Mouse (Mus musculus): ENCODE results near the gene Tbc1d5. TPM values are rescaled to one million over a fixed set of nuclear protein-coding genes. Genes with fewer than 3 reads are reported as not detected.
A peak's percentile ranks its signal among the peaks of the same experiment; 100 is the strongest.
"Not testable (repeated sequence)": the region's sequence is repeated elsewhere in the genome, so short reads cannot be mapped to it uniquely, and the experiment has no call there.

Gene Tbc1d5
- polyA plus RNA-seq, 1 experiment from 2014 or later, result 8.6 TPM

- H3K4me3 ChIP-seq, result no peak overlapping the region
- H3K9me3 ChIP-seq, result no peaks in the 10 kb centered on the region
- no peak overlapping the region for H3K27ac ChIP-seq
- H3K4me2 ChIP-seq, result no peak overlapping the region
- no peak for ATAC-seq (replicated peaks)
- no peaks in the 10 kb centered on the region for H3K27me3 ChIP-seq (replicated peaks)
- WGBS, result 84% methylated on average over 4 of the region's 4 CpGs
- no peaks in the 10 kb centered on the region for H3K36me3 ChIP-seq (replicated peaks)
- no peak overlapping the region for H3K9ac ChIP-seq
- no peaks in the 10 kb centered on the region for H3K4me1 ChIP-seq
Observed at GRCm38 (mm10) chr17:50735382-50735954, 443.7 kb downstream of the Tbc1d5 start.

GRCm38 (mm10) chr17:50734781-50735180 is 444.4 kb downstream of the Tbc1d5 start:
- ATAC-seq (replicated peaks), result no peak
- H3K4me3 ChIP-seq, result no peak overlapping the region
- no peaks in the 10 kb centered on the region for H3K27me3 ChIP-seq (replicated peaks)

GRCm38 (mm10) chr17:50733390-50733789 is 445.8 kb downstream of the Tbc1d5 start:
- H3K4me2 ChIP-seq, result no peak overlapping the region
- no peak overlapping the region for H3K9ac ChIP-seq
- H3K4me1 ChIP-seq, result no peaks in the 10 kb centered on the region
- ATAC-seq (replicated peaks), result no peak
- H3K27me3 ChIP-seq (replicated peaks), result no peaks in the 10 kb centered on the region
- no peaks in the 10 kb centered on the region for H3K36me3 ChIP-seq (replicated peaks)
- H3K4me3 ChIP-seq, result no peak overlapping the region
- H3K9me3 ChIP-seq, result no peaks in the 10 kb centered on the region
- H3K27ac ChIP-seq, result no peak overlapping the region
- 92% methylated on average over 7 of the region's 7 CpGs for WGBS

More at GRCm38 (mm10) chr17:50734781-50735180, 444.4 kb downstream of the Tbc1d5 start:
- H3K4me1 ChIP-seq, result no peaks in the 10 kb centered on the region
- no peak overlapping the region for H3K4me2 ChIP-seq
- WGBS, result 78% methylated on average over 6 of the region's 6 CpGs
- H3K9me3 ChIP-seq, result no peaks in the 10 kb centered on the region
- no peak overlapping the region for H3K27ac ChIP-seq
- H3K36me3 ChIP-seq (replicated peaks), result no peaks in the 10 kb centered on the region
- no peak overlapping the region for H3K9ac ChIP-seq

GRCm38 (mm10) chr17:50731876-50732275 is 447.3 kb downstream of the Tbc1d5 start:
- no peak for ATAC-seq (replicated peaks)
- Histone ChIP-seq H3K27me3 (replicated peaks) (no peaks in the 10 kb centered on the region), H3K9me3 (no peaks in the 10 kb centered on the region), H3K4me3 (no peak overlapping the region), H3K4me2 (no peak overlapping the region), H3K36me3 (replicated peaks) (no peaks in the 10 kb centered on the region), H3K4me1 (no peaks in the 10 kb centered on the region), H3K9ac (no peak overlapping the region), H3K27ac (no peak overlapping the region)
- 92% methylated on average over 5 of the region's 5 CpGs for WGBS

DNA sequence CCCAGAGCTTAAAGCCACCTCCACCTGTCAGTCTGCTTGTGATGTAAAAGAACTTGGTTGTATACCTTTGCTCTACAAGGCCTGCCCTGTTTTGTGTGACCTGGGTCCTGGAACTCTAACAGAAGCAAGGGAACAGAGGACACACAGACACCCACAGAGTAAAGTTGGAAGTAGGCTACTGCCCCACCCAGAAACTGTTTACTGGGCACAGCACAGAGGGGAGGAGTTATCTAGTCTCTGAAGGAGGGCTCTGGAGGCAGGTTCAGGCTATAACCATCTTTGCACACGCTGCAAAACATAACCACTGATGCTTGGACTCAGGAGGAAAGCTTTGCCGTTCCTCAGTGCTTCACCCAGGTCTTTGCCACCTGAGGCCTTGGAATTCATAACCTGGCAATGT is 448.3 kb downstream of the Tbc1d5 start:
- ATAC-seq (replicated peaks), result no peak
- no peak overlapping the region for H3K9ac ChIP-seq
- 88% methylated on average over 2 of the region's 2 CpGs for WGBS
- no peaks in the 10 kb centered on the region for H3K9me3 ChIP-seq
- no peak overlapping the region for H3K27ac ChIP-seq
- H3K27me3 ChIP-seq (replicated peaks), result no peaks in the 10 kb centered on the region
- H3K4me3 ChIP-seq, result no peak overlapping the region
- H3K4me1 ChIP-seq, result no peaks in the 10 kb centered on the region
- H3K4me2 ChIP-seq, result no peak overlapping the region
- H3K36me3 ChIP-seq (replicated peaks), result no peaks in the 10 kb centered on the region

- no peak overlapping the region for H3K4me3 ChIP-seq
- H3K36me3 ChIP-seq (replicated peaks), result no peaks in the 10 kb centered on the region
- 89% methylated on average over 6 of the region's 6 CpGs for WGBS
- H3K4me2 ChIP-seq, result no peak overlapping the region
- H3K27me3 ChIP-seq (replicated peaks), result no peaks in the 10 kb centered on the region
- ATAC-seq (replicated peaks), result no peak
- H3K9ac ChIP-seq, result no peak overlapping the region
- no peaks in the 10 kb centered on the region for H3K9me3 ChIP-seq
- H3K4me1 ChIP-seq, result no peaks in the 10 kb centered on the region
- H3K27ac ChIP-seq, result no peak overlapping the region
Observed at GRCm38 (mm10) chr17:50729577-50729976, 449.6 kb downstream of the Tbc1d5 start.

GRCm38 (mm10) chr17:50729031-50729430 is 450.1 kb downstream of the Tbc1d5 start:
- Histone ChIP-seq H3K9ac (no peak overlapping the region), H3K27me3 (replicated peaks) (no peaks in the 10 kb centered on the region), H3K4me2 (no peak overlapping the region), H3K36me3 (replicated peaks) (no peaks in the 10 kb centered on the region), H3K4me1 (no peaks in the 10 kb centered on the region), H3K27ac (no peak overlapping the region), H3K9me3 (no peaks in the 10 kb centered on the region), H3K4me3 (no peak overlapping the region)
- WGBS, result 99% methylated on average over 2 of the region's 2 CpGs
- no peak for ATAC-seq (replicated peaks)

- WGBS, result 87% methylated on average over 2 of the region's 2 CpGs
- Histone ChIP-seq H3K4me3 (no peak overlapping the region), H3K27me3 (replicated peaks) (no peaks in the 10 kb centered on the region), H3K9ac (no peak overlapping the region), H3K27ac (no peak overlapping the region), H3K9me3 (no peaks in the 10 kb centered on the region), H3K4me2 (no peak overlapping the region), H3K36me3 (replicated peaks) (no peaks in the 10 kb centered on the region), H3K4me1 (no peaks in the 10 kb centered on the region)
- ATAC-seq (replicated peaks), result no peak
Observed at GRCm38 (mm10) chr17:50726265-50726664, 452.9 kb downstream of the Tbc1d5 start.

- no peak for ATAC-seq (replicated peaks)
- H3K4me3 ChIP-seq, result no peak overlapping the region
- no peaks in the 10 kb centered on the region for H3K36me3 ChIP-seq (replicated peaks)
- no peaks in the 10 kb centered on the region for H3K9me3 ChIP-seq
- no peak overlapping the region for H3K27ac ChIP-seq
- no peak overlapping the region for H3K4me2 ChIP-seq
- 73% methylated on average over 2 of the region's 2 CpGs for WGBS
- no peaks in the 10 kb centered on the region for H3K27me3 ChIP-seq (replicated peaks)
- no peaks in the 10 kb centered on the region for H3K4me1 ChIP-seq
- no peak overlapping the region for H3K9ac ChIP-seq
Observed at GRCm38 (mm10) chr17:50724376-50724775, 454.8 kb downstream of the Tbc1d5 start.

GRCm38 (mm10) chr17:50717586-50717985 is 461.6 kb downstream of the Tbc1d5 start:
- no peak for ATAC-seq (replicated peaks)
- H3K4me1 ChIP-seq, result no peaks in the 10 kb centered on the region
- H3K9me3 ChIP-seq, result 0 out of 2 replicates have a peak, but pooled peaks cover 2% of the 10 kb centered on the region
- no peak overlapping the region for H3K9ac ChIP-seq
- H3K27ac ChIP-seq, result no peak overlapping the region
- H3K36me3 ChIP-seq (replicated peaks), result no peaks in the 10 kb centered on the region
- H3K27me3 ChIP-seq (replicated peaks), result no peaks in the 10 kb centered on the region
- H3K4me2 ChIP-seq, result no peak overlapping the region
- 84% methylated on average over 5 of the region's 5 CpGs for whole genome bisulfite sequencing
- H3K4me3 ChIP-seq, result no peak overlapping the region

- 34% methylated on average over 7 of the region's 7 CpGs for WGBS
- H3K36me3 ChIP-seq (replicated peaks), result no peaks in the 10 kb centered on the region
- 0 out of 2 replicates have a peak, but pooled peaks cover 2% of the 10 kb centered on the region for H3K9me3 ChIP-seq
- no peaks in the 10 kb centered on the region for H3K27me3 ChIP-seq (replicated peaks)
- H3K4me2 ChIP-seq, result no peak overlapping the region
- peak; percentile 92 for ATAC-seq (replicated peaks)
- H3K27ac ChIP-seq, result peak overlapping the region; percentile 57; the same call in 1 of the 2 replicates
- H3K4me3 ChIP-seq, result no peak overlapping the region
- peaks cover 6% of the 10 kb centered on the region for H3K4me1 ChIP-seq
- H3K9ac ChIP-seq, result no peak overlapping the region
Observed at GRCm38 (mm10) chr17:50710497-50711222, 468.5 kb downstream of the Tbc1d5 start.

- peak overlapping the region; percentile 54 for H3K4me2 ChIP-seq
- H3K36me3 ChIP-seq (replicated peaks); H3K27me3 ChIP-seq (replicated peaks); ATAC-seq (replicated peaks); H3K9ac ChIP-seq; H3K4me1 ChIP-seq; H3K9me3 ChIP-seq; H3K27ac ChIP-seq: not testable (repeated sequence)
- peak overlapping the region; percentile 28 for H3K4me3 ChIP-seq
- 3% methylated on average over 38 of the region's 39 CpGs for WGBS
Observed at GRCm38 (mm10) chr17:50698410-50698809, 480.7 kb downstream of the Tbc1d5 start.

GRCm38 (mm10) chr17:50688135-50688534 is 491.0 kb downstream of the Tbc1d5 start:
- H3K9me3 ChIP-seq, result no peaks in the 10 kb centered on the region
- no peak for ATAC-seq (replicated peaks)
- H3K4me1 ChIP-seq, result no peaks in the 10 kb centered on the region
- H3K4me2 ChIP-seq, result no peak overlapping the region
- no peak overlapping the region for H3K4me3 ChIP-seq
- H3K27me3 ChIP-seq (replicated peaks), result no peaks in the 10 kb centered on the region
- H3K36me3 ChIP-seq (replicated peaks), result no peaks in the 10 kb centered on the region
- H3K9ac ChIP-seq, result no peak overlapping the region
- no peak overlapping the region for H3K27ac ChIP-seq
- 81% methylated on average over 6 of the region's 6 CpGs for WGBS
